Mouse (Mus musculus) R1 (cell line): ENCODE measurements at regions not wholly inside any gene's neighbourhood (a gene's known extent, or its start where the extent isn't known, plus 50 kb on each side); places are given as distances from the start of the nearest gene placed in this dataset.
"Not testable (repeated sequence)": the region's sequence is repeated elsewhere in the genome, so short reads cannot be mapped to it uniquely, and the experiment has no call there.

ENCODE experiments used
- DNase-seq: peaks from one replicate; pipeline ENCODE4 v3.0.0-alpha.2; 2018; ENCODE audit warnings: low read depth, low spot score

DNA sequence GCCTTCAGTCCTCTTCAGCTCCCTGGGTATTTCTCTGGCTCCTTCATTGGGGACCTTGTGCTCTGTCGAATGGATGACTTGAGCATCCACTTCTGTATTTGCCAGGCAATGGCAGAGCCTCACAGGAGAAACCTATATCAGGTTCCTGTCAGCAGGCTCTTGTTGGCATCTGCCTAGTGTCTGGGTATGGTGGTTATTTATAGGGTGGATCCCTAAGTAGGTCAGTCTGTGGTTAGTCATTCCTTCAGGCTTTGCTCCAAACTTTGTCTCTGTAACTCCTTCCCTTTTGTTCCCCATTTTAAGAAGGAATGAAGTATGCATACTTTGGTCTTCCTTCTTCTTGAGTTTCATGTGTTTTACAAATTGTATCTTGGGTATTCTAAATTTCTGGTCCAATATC, 522.4 kb upstream of the St8sia4 start:
- not testable (repeated sequence) for DNase-seq

DNA sequence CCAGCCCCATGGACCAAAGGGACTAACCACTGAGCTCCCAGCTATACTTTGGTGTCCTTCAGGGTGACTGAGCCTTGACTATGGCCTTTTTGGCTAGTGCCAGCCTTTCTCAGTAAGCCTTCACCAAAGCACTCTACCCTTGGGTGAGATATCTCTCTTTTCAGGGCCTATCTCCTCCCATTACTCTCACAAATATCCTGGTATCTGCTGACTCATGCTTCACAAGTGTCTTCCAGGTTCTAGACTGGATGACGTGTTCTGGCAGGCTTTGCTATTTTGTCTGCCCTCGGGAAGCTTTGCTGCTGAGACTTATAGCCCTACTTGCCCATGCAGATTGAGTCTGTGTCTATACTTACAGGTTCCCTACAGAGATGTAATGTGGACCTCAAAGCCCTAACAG, 499.4 kb upstream of the St8sia4 start:
- DNase-seq: peak; percentile 1

DNA sequence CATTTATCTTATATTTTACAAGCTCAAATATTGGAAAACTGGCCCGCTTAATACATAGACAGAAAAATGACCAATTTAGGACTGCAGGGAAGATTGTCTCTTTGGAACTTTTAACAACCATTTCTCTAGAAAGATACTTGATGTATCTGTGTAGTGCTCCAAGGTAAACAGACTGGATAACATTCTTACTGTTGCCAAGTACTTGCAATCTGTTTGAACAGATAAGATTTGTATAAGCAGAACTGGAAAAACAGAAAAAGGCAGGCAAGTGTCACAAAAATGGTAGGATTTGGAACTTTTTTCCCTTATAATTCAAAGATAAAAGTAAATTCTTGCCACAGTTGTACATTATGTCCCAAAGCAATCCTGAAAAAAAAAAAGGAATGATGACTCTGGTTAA, 488.1 kb upstream of the St8sia4 start:
- DNase-seq: no peak

DNA sequence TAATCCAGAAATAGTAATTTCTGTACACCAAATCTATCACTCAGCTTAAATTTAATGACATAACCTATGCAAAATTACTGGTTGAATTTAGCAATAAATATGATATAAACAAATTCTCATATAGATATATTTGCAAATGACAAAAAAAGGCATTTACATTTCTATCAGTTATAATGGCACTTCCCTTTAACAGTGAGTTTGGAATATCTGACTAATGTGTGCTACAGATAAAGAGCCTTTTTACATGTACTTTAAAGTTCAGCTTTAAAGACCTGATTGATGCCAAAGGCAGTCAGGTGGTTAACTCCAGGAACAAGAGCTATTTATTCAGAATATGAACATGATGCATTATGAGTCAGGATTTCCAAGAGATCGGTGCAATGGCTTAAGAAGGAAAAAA, 461.2 kb upstream of the St8sia4 start:
- DNase-seq: no peak

DNA sequence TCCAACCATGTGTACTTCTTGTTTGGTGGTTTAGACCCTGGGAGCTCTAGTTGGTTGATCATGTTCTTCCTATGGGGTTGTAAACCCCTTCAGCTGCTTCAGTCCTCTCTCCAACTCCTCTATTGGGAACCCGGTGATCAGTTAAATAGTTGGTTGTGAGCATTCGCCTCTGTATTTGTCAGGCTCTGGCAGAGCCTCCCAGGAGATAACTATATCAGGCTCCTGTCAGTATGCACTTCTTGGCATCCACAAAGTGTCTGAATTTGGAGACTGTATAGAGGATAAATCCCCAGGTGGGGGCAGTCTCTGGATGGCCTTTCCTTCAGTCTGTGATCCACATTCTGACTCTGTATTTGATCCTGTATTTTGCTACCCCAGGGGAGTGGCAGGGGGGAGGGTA, 440.6 kb upstream of the St8sia4 start:
- DNase-seq: no peak

DNA sequence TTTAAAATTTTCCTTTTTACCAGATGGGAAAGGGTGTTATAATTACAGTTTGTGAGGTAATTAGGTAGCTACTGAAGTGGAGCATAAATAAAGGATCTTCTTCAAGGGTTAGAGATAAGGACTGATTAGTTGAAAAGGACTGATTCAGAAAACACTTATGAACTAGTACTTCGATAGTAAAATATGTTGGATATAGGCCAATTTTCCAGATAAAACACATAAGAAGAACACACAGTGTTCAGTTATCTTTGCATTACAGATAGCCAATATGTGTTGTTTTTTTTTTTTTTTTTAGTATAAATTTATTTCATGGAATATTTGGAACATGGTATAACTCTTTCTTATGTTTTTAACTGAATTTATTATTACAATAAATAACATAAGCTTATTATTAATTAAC, 438.0 kb upstream of the St8sia4 start:
- no peak for DNase-seq

DNA sequence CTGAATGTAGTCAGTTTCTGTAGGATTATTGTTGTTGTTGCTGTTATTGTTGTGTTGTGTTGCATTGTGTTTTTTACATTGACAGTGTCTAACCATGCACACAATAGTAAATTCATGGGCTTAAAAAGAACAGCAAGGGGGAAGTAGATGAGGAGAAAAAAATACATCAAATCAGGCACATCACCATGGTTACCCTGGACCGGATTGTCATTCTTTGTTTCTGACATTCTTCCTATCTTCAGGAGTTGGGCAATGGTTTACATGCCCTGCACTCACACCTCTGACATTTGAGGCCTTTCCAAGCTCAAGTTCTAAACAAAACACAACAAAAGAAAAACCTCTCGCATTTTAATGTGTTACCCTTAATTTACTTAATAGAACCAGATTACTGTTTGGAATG, 416.2 kb upstream of the St8sia4 start:
- no peak for DNase-seq

DNA sequence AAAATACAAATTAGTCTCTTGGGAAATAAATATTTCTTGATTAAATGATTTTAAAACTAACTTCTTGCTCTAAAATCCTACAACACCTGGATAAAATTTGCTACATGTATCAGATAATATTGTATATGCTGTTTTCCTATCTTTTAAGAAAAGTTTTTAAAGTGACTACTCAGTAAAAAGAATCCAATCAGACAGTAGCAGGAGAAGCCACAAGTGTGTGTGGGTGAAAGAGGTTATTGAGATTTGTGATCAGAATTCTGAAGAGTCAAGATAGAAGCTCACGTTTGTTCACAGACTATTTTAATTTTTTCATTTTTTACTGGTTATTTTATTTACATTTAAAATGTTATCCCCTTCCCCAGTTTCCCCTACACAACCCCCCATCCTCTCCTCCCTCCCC, 407.3 kb upstream of the St8sia4 start:
- no peak for DNase-seq

DNA sequence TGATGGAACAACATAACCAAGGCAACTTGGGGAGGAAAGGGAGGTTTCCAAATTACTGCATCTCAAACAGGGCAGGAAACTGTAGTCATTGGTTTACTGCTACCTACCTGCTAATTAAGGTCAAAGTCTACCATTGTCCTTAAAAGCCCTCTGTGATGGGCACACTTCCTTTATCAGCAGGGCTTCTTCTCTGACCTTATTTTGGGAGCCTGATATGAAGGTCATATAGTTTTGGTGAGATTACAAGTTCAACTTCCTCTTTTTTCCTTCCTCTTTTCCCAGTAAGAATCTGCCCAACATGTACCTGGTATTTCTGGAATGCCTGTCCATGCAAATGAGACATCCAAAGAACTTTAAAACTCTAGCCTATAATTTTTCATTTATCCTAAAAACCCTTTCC, 394.0 kb upstream of the St8sia4 start:
- no peak for DNase-seq

DNA sequence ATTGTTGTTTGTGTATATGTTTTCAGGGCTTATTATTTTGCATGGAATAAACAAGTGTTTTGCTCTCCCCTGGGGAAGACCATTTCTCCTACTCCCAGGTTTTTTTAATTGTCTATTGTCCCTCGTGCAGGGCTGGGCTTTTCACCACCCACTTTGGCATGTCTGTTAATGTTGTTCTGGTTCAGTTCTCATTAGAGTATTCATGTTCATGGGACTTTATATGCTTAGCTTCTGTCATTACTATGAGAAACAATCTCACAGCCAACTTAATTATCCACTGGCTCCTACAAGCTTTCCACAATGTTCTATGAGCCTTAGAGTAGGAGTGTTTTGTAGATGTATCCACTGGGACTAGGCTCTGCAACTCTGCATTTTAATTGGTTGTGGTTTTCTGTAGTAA, 381.9 kb upstream of the St8sia4 start:
- no peak for DNase-seq

DNA sequence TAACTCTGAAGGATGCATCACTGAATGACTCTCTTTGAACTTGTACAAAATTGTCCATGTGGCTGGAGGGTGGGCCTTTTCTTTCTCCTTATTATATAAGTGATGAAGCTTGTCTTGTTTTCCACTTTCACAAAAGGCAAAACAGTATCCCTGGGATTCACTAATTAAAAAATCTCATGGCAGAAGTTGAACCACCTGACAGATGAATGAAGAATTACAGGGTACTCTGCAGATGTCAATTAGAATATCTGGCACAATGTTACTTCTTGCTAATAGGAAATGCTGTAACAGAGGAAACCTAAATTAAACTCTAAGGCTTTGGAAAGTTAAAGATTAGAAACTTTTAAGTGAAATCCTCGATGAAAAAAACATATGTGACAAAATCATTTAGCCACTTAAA, 379.2 kb upstream of the St8sia4 start:
- DNase-seq: no peak

DNA sequence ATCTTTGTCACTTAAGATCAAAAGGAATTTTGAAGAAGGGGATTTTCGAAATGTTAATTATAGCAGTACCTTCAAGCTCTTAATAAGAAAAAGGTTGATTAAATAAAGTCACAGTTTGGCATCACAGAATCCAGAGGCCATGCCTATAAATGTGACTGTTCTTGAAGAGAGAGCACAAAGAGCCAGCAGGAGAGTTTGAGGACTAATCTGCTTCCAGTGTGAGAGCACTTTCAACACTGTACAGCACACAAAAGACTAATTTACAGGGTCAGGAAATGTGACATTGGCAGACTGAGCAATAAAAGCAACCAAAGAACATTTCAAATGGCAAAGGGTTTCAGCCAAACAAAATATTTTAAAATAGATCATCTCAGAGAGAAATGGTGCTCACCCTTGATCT, 352.1 kb upstream of the St8sia4 start:
- no peak for DNase-seq

DNA sequence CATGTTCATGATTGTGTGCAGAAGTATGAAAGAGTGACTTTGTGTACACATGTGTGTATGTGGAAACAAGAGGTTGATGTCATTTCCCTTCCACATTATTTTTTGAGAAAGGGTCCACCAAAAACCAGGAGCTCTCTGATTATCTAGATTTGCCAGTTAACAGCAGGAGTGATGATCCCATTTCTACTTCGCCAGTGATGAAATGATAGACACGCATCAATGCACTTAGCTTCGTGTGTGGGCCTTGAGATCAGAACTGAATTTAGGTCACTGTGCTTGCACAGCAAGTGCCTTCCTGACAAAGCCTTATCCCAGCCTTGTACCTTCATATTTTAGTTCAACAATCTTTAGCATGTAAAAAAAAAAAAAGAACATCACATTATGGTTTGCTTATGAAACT, 342.1 kb upstream of the St8sia4 start:
- no peak for DNase-seq

DNA sequence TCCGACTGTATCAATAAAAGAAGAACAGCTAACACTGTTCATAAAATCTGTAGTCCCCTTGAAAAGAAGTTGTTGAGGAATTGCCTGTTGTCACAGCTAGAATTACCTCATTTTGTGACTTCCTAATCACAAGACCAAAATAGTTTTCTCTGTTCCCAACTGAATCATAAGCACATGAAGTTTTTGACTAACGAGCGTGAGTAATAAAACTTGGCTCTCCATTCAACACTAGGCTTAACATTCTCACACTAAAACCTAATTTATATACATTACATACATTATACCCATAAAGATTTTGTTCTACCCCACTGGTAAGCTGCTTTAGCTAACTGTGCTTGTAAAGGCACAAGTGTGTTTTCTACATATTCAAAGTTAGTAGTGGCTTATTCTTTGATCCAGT, 335.7 kb upstream of the St8sia4 start:
- no peak for DNase-seq

DNA sequence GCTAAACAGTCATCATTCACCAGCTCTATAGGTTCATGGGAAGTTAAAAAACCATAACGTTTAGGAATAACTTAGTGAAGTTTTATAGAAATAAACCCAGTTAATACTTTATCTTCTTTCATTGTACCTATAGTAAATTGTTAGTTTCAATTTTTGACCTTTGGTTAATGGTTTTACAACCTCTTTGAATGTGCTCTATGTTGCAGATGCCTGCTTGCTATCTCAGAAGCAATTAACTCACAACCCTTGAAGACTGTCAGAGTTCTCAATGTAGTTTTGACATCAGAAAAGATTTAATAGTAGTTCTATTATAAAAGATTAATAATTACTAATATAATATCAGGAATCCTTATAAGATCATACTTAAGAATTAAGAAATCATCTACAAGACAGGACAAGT, 294.8 kb upstream of the St8sia4 start:
- no peak for DNase-seq
